ENCODE assay signal across 14 mouse cellular contexts in genomic region chr1:31636575-31637356, GRCm38 (mm10).
"Had no signal": no experiment of that assay in that cellular context is flagged by ENCODE, and none has a peak within 500 bp of the region (broad histone marks: within the 10 kb centered on the region; RNA-seq: fewer than 3 reads in every experiment).

No protein-coding gene starts in this region.

- H3K9ac ChIP-seq: limb, embryonic 12.5 days; liver, embryonic 14.5 days; midbrain, embryonic 12.5 days; neural tube, embryonic 12.5 days; stomach, embryonic 15.5 days had no signal

- H3K27me3 ChIP-seq: limb, embryonic 12.5 days; midbrain, embryonic 12.5 days; neural tube, embryonic 12.5 days; stomach, embryonic 15.5 days had no signal

- DNase-seq: kidney, adult 8-10 months; kidney, postnatal 25 days; lung, adult 18-20 months; lung, postnatal 10 days; lung, postnatal 4 days; right cerebral cortex, postnatal 14 days; thymus, adult 2 months; thymus, postnatal 25 days had no signal

- H3K4me3 ChIP-seq: left cerebral cortex, adult 2 months; limb, embryonic 12.5 days; midbrain, embryonic 12.5 days; neural tube, embryonic 12.5 days; stomach, embryonic 15.5 days had no signal

- H3K36me3 ChIP-seq: limb, embryonic 12.5 days; midbrain, embryonic 12.5 days; neural tube, embryonic 12.5 days; stomach, embryonic 15.5 days had no signal

- H3K4me2 ChIP-seq: limb, embryonic 12.5 days; midbrain, embryonic 12.5 days; neural tube, embryonic 12.5 days; stomach, embryonic 15.5 days had no signal

- H3K27ac ChIP-seq: left cerebral cortex, adult 2 months; limb, embryonic 12.5 days; liver, embryonic 14.5 days; midbrain, embryonic 12.5 days; neural tube, embryonic 12.5 days; stomach, embryonic 15.5 days had no signal

- H3K9me3 ChIP-seq: limb, embryonic 12.5 days; midbrain, embryonic 12.5 days; neural tube, embryonic 12.5 days; stomach, embryonic 15.5 days had no signal

- H3K4me1 ChIP-seq: limb, embryonic 12.5 days; midbrain, embryonic 12.5 days; neural tube, embryonic 12.5 days; stomach, embryonic 15.5 days had no signal
